8 mouse cellular contexts compared by ENCODE assay signal in genomic region chr6:126642856-126643321, GRCm38 (mm10). TPM values are rescaled to one million over a fixed set of nuclear protein-coding genes. Genes with fewer than 3 reads are reported as not detected.
A peak's percentile ranks its signal among the peaks of the same experiment; 100 is the strongest.
DNase-seq lines count a peak whose midpoint lies in the region; ATAC-seq and TF ChIP-seq lines count a peak whose summit lies in the region.
"Had no signal": no experiment of that assay in that cellular context is flagged by ENCODE, and none has a peak within 500 bp of the region (broad histone marks: within the 10 kb centered on the region; RNA-seq: fewer than 3 reads in every experiment).

No protein-coding gene starts in this region.

- H3K9me3 ChIP-seq in ES-E14 (ENCODE audit: control insufficient read depth, insufficient read depth, low read depth, low read length), result no peaks in the 10 kb centered on the region
- H3K9me3 ChIP-seq in forebrain, embryonic 10.5 days, result no peaks in the 10 kb centered on the region
- H3K9me3 ChIP-seq in intestine, embryonic 14.5 days (ENCODE audit: control insufficient read depth, low read length), result no peaks in the 10 kb centered on the region
- H3K9me3 ChIP-seq in neural tube, embryonic 11.5 days (ENCODE audit: control insufficient read depth, low read length), result no peaks in the 10 kb centered on the region

- peak overlapping the region; percentile 12 to 44; a peak in 2 of 4 replicates for H3K4me3 ChIP-seq in ES-E14 (ENCODE audit: insufficient read depth in 1 of 2, low read depth in 1 of 2, low read length in 2 of 2, poor library complexity in 1 of 2, severe bottlenecking in 1 of 2)
- H3K4me3 ChIP-seq in forebrain, embryonic 10.5 days, result peak overlapping the region; percentile 55
- peak overlapping the region; percentile 45 for H3K4me3 ChIP-seq in intestine, embryonic 14.5 days (ENCODE audit: low read depth, low read length)
- H3K4me3 ChIP-seq in neural tube, embryonic 11.5 days (ENCODE audit: low read depth, low read length), result peak overlapping the region; percentile 49

- H3K4me1 ChIP-seq in ES-E14 (ENCODE audit: control insufficient read depth in 2 of 2, insufficient read depth in 2 of 2, low read length in 2 of 2, poor library complexity in 1 of 2), result peaks cover 0 to 5% of the 10 kb centered on the region in 2 experiments; a peak in 1 of 4 replicates
- H3K4me1 ChIP-seq in forebrain, embryonic 10.5 days, result peaks cover 42% of the 10 kb centered on the region
- H3K4me1 ChIP-seq in intestine, embryonic 14.5 days (replicated peaks; ENCODE audit: control insufficient read depth, insufficient read depth, low read length), result peaks cover 18% of the 10 kb centered on the region
- H3K4me1 ChIP-seq in neural tube, embryonic 11.5 days (ENCODE audit: control insufficient read depth, insufficient read depth, low read length), result peaks cover 5% of the 10 kb centered on the region; the same call in 1 of the 2 replicates

- 3% methylated on average over 36 of the region's 36 CpGs for WGBS in forebrain, embryonic 10.5 days
- 2% methylated on average over 36 of the region's 36 CpGs for WGBS in intestine, embryonic 14.5 days
- 2% methylated on average over 36 of the region's 36 CpGs for WGBS in neural tube, embryonic 11.5 days

- no peak overlapping the region for H3K27ac ChIP-seq in ES-E14 (ENCODE audit: insufficient read depth, low read depth, low read length, poor library complexity, severe bottlenecking)
- no peak overlapping the region for H3K27ac ChIP-seq in forebrain, embryonic 10.5 days
- H3K27ac ChIP-seq in intestine, embryonic 14.5 days (ENCODE audit: low read depth), result no peak overlapping the region
- no peak overlapping the region for H3K27ac ChIP-seq in neural tube, embryonic 11.5 days (ENCODE audit: low read depth, low read length)
- H3K27ac ChIP-seq: macrophage had no signal

- peaks cover 93% of the 10 kb centered on the region for H3K27me3 ChIP-seq in forebrain, embryonic 10.5 days (ENCODE audit: poor library complexity, severe bottlenecking)
- peaks cover 76% of the 10 kb centered on the region for H3K27me3 ChIP-seq in intestine, embryonic 14.5 days (replicated peaks; ENCODE audit: control insufficient read depth, insufficient read depth, low read length)
- peaks cover 51% of the 10 kb centered on the region for H3K27me3 ChIP-seq in neural tube, embryonic 11.5 days (ENCODE audit: control insufficient read depth, insufficient read depth, low read length)

- peak; percentile 48 for DNase-seq in ES-E14 (ENCODE audit: low read depth, low spot score)
- peak; percentile 4 for DNase-seq in adrenal gland, postnatal 25 days
- DNase-seq in forebrain, embryonic 10.5 days (ENCODE audit: extremely low spot score, low spot score), result peak; percentile 52
- peak; percentile 74 for DNase-seq in intestine, embryonic 14.5 days (ENCODE audit: low spot score)
- peak; percentile 55 to 64 for DNase-seq in left cerebral cortex, postnatal 25 days (ENCODE audit: low spot score in 2 of 2)
- DNase-seq in neural tube, embryonic 11.5 days (ENCODE audit: low spot score), result peak; percentile 62
- DNase-seq in adipocyte (ENCODE audit: low spot score), result no peak

- in situ Hi-C loops in ES-E14 (cut with MboI; ENCODE audit: low sequenced_read_pairs in 2 of 2, unreplicated experiment in 2 of 2), result loop anchor here in 1 of 2 experiments (25.0 kb wide), 1 partner anchor 519 kb away; the partner anchor contains the start of gene Ccnd2

- intact Hi-C loops in left cerebral cortex, postnatal 25 days (cut with DNase I), result no loop called here

- ATAC-seq in intestine, embryonic 14.5 days (replicated peaks; ENCODE audit: low FRiP score, low TSS enrichment, low read depth), result no peak
- no peak for ATAC-seq in neural tube, embryonic 11.5 days (ENCODE audit: insufficient read depth, low FRiP score, low TSS enrichment)

- H3K9ac ChIP-seq in ES-E14 (ENCODE audit: insufficient read depth, low read depth, low read length, poor library complexity, severe bottlenecking), result no peak overlapping the region
- H3K9ac ChIP-seq in intestine, embryonic 14.5 days (ENCODE audit: low read length), result 0 out of 2 replicates have a peak overlapping the region, but pooled peaks have one; percentile 7
- H3K9ac ChIP-seq in neural tube, embryonic 11.5 days (ENCODE audit: low read length), result 0 out of 2 replicates have a peak overlapping the region, but pooled peaks have one; percentile 29

- no peaks in the 10 kb centered on the region for H3K36me3 ChIP-seq in ES-E14 (ENCODE audit: control insufficient read depth, insufficient read depth, low read length, poor library complexity, severe bottlenecking)
- H3K36me3 ChIP-seq in forebrain, embryonic 10.5 days (replicated peaks), result no peaks in the 10 kb centered on the region
- H3K36me3 ChIP-seq in intestine, embryonic 14.5 days (ENCODE audit: control insufficient read depth, insufficient read depth, low read length), result no peaks in the 10 kb centered on the region
- no peaks in the 10 kb centered on the region for H3K36me3 ChIP-seq in neural tube, embryonic 11.5 days (ENCODE audit: control insufficient read depth, insufficient read depth, low read length)

- H3K4me2 ChIP-seq in intestine, embryonic 14.5 days (ENCODE audit: low read length), result peak overlapping the region; percentile 92
- peak overlapping the region; percentile 98 for H3K4me2 ChIP-seq in neural tube, embryonic 11.5 days (ENCODE audit: low read depth)

TF ChIP-seq in ES-E14, 5 proteins besides CTCF, POLR2A, EP300 and RAD21:
- TF ChIP-seq ZNF384 (IDR thresholded peaks at IDR 0.05; ENCODE audit: low read depth, low read length), result no peak
- no peak for TF ChIP-seq MAFK (IDR thresholded peaks at IDR 0.05; ENCODE audit: insufficient read depth, low read depth, low read length)
- TF ChIP-seq HCFC1 (IDR thresholded peaks at IDR 0.05; ENCODE audit: borderline replicate concordance, insufficient read depth, low read length), result no peak
- no peak for TF ChIP-seq ZC3H11A (IDR thresholded peaks at IDR 0.05; ENCODE audit: borderline replicate concordance, low read depth, low read length)
- TF ChIP-seq CHD2 (IDR thresholded peaks at IDR 0.05; ENCODE audit: low read depth, low read length), result no peak

RNA-seq across cellular contexts. Expression of gene Kcna1, which starts 3.3 kb away (rescaled TPM):
- 0.18 and 0.21 TPM in 2 replicates for total RNA-seq in ES-E14 (2012; rRNA removed)
- total RNA-seq in adrenal gland, postnatal 25 days (2021), result 1.1 and 1.2 TPM in 2 replicates
- 0.88 and 1.1 TPM in 2 replicates for polyA plus RNA-seq in forebrain, embryonic 10.5 days (2016; fragmentation: Nextera tagmentation; extraction: Ambion mirVana)
- polyA plus RNA-seq in intestine, embryonic 14.5 days (2014; fragmentation: Nextera tagmentation; extraction: Ambion mirVana), result 0.50 and 0.78 TPM in 2 replicates
- 100 to 1,000 TPM in 1 of 2 experiments, 10 to 100 TPM in 1; 95.1 to 113 TPM for total RNA-seq in left cerebral cortex, postnatal 25 days (2021)
- polyA plus RNA-seq in neural tube, embryonic 11.5 days (2014; fragmentation: Nextera tagmentation; extraction: Ambion mirVana), result 1.4 and 1.5 TPM in 2 replicates
- polyA plus RNA-seq: macrophage had no signal

Comparison
In these comparisons a context has a peak if more than half of its experiments do, and no peak if none do; other contexts are left out.
1. RNA of gene Kcna1, which starts 3.3 kb away (total RNA-seq): 95.1 to 113 TPM in left cerebral cortex, postnatal 25 days; 1.1 to 1.2 TPM in adrenal gland, postnatal 25 days and 0.18 to 0.21 TPM in ES-E14; every median in the first group is over 10 times any median in the second.
2. Peak in every context shown above with its lines, with median percentiles within 50 percentile points of each other: H3K4me3 ChIP-seq.